Mouse (Mus musculus) naive thymus-derived CD4-positive, alpha-beta T cell, adult 5 months (primary cell): ENCODE measurements around the gene Fam219b. TPM values are rescaled to one million over a fixed set of nuclear protein-coding genes. Genes with fewer than 3 reads are reported as not detected.

Source experiments
- polyA plus RNA-seq: library from polyadenylated mRNA; unstranded; fragments of 100-300 nt; shearing (Covaris generic); gene quantifications from one replicate; pipeline ENCODE4 v1.2.1, GENCODE M21; 2017

Fam219b gene
- polyA plus RNA-seq, result 15.4 TPM

DNA sequence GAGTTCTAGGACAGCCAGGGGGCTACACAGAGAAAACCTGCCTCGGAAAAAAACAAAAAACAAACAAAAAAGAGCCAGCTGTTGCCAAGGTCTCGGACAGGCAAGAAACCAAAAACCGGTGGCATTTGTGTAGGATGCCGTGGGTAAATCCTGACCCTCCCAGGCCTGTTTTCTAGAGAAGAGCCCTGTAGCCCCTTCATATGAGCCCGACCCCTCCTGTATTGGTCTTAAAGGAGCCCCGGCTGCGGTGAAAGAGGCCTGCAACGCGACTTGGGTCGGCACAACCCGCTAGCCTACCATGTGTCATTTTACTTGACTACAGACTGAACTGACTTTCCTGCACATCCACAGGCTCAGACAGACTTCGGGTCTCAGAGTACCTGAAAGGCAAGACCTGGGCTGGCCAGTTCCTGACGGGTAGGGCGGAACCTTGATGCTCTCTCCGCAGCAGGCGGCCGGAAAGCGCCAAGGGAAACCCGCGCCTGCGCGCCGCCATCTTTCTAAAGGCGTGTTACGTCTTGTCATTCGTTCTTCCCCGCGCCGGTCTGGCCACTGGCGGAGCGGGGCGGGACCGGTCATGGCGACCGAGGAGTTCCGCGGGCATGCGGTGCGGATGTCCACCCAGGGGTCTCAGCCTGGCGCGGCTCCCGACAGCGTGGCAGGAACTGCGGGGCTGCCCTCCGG, at the start of gene Fam219b:
Gene Fam219b, plus strand, starts transcription at position 485 of the 684 bp plus-strand sequence.

DNA sequence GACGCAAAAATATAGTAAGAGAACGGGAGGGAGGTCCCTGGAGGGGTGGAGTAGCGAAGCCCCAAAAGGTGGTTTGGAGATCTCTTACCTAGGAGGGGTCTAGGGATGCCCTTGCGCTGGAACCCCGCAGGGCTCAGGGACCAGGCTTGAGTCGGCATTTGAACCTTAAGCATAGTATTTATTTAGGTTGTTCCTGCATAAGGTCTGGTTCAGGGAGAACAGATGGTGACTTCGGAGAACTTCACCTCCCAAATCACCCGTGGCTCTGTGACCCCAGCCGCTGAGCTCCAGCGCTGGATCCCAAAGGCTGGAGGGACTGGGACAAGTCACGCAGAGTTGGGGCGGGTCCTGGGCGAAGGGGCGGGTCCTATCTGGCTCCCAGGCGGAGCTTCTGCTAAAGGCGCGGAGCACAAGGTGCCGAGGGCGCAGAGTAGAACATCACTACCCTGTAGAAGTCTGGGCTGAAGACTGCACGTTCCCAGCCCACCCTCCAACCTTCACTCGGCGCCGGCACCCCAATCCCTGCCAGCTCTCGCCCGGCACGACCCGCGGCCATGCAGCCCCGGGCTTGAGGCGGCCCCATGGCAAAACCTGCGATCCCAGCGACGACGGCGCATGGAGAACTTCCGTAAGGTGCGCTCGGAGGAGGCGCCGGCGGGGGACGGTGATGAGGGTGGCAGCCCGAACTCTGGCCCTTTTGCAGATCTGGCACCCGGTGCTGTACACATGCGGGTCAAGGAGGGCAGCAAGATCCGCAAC, 33.5 kb upstream of the Fam219b start, which contains the start of gene Rpp25:
Gene Rpp25, plus strand, starts transcription at position 405 of the 759 bp plus-strand sequence.

DNA sequence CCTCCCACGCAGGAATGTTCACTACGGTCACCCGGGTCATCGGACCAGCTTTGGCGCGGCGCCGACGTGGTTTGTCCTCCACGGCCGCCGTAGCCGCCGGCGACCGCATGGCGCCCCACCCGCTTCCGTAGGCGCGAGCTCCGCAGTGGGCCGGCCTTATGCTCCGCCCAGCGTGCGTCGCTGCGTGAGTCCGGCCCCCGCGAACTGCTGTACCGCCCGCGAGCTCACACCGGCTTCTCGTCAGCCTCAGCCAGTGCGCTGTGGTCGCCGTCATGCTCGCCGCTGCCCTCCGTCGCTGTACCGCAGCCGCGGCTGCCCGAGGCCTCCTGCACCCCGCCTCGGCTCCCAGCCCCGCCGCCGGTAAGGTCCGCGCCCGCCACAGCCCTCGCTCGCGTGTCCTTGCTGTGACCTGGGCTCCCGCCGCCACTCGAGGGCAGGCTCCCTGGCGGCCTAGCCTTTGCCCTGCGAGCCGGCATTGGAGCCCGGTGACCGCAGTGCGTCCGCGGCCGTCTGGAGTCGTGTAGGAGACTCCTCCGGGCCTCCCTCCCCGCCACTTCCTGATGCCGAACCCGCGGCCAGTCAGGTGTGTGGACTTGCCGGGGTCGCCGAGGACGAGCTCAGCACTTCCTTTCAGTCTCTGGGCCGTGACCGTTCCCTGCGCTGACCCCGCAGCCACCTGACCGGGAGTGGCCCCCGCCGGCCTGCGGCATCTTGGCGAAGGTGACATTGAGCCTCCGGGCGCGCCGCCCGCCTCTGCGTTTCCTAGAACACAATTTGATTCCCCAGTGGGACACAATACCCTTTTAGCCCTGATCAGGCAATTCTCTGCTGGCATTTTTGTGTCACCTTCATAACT, 16.0 kb upstream of the Fam219b start, which contains the start of gene Cox5a:
Gene Cox5a, plus strand, starts transcription at position 219 of the 856 bp plus-strand sequence.

DNA sequence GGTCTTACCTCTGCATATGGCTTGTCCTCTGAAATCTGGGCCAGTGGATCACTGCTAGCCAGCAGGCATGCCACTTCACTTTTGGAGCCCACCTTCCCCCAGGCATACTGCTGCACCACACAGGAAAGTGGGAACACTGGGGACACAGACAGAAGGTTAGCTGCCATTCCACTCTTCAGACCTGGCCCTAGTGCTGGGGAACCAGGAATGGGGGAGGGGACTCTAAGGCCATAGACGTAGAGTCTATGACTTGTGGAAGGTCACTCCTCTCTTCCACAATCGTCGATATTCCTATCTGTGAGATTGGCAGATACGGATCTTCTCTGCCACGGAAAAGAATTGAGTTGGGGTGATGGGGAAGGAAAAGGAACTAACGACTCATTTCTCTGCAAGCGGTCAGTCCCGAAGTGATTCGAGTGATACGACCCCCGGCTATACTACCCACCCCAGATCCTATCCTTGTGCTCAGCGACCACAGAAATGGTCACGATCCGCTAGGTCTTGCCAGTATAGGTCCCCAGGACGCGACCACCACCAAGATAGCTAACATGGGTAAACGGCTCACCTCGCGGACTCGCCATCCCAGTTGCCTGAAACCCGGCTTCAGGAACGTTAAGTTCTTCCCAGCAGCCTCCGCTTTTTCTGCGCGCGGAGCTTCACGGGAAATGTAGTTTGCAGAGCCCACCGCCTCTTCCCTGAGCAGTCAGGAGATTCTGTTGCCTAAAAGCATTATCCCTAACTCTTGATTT, 15.0 kb downstream of the Fam219b start, which contains the start of gene Mpi:
Gene Mpi, minus strand, starts transcription at position 625 of the 749 bp plus-strand sequence.

DNA sequence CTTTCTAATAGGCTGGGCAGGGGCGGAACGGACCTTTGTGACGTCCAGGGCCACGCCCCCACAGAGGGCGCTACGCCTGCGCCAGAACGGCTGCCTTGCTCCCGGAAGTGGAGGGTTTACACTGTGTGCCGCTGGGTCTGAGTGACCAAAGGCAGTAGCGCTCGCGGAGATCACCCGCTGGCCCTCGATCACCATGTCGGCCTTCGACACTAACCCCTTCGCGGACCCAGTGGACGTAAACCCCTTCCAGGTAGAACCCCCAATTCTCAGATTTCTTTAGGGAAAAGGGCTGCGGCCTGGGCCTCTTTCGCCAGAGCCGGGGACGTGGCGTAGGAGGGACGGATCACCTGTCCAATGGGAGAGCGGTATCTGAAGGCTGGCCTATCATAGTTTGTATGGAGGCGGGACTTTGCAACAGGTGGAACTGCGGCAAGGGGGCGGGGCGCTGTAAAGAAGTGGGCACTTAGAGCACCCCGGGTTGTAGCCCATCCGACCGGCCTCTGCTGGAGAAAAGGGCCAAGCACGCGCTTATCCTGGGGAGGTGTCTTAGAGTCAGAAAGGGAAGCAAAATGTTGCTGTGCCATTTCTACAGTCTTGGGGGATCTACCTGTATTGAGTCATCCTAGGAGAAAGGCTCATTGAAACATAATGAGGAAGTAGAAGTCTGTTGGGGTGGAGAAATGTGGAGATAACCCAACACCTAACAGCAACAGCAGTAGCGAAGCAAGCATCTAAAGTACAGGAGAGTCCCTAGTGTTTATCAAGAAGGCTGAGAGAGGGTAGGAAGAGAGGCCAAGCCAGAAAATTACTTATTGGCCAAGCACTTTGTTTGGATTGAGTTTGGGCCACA, 23.8 kb downstream of the Fam219b start, which contains the start of gene Scamp2:
Gene Scamp2, plus strand, starts transcription at position 83 of the 850 bp plus-strand sequence.

DNA sequence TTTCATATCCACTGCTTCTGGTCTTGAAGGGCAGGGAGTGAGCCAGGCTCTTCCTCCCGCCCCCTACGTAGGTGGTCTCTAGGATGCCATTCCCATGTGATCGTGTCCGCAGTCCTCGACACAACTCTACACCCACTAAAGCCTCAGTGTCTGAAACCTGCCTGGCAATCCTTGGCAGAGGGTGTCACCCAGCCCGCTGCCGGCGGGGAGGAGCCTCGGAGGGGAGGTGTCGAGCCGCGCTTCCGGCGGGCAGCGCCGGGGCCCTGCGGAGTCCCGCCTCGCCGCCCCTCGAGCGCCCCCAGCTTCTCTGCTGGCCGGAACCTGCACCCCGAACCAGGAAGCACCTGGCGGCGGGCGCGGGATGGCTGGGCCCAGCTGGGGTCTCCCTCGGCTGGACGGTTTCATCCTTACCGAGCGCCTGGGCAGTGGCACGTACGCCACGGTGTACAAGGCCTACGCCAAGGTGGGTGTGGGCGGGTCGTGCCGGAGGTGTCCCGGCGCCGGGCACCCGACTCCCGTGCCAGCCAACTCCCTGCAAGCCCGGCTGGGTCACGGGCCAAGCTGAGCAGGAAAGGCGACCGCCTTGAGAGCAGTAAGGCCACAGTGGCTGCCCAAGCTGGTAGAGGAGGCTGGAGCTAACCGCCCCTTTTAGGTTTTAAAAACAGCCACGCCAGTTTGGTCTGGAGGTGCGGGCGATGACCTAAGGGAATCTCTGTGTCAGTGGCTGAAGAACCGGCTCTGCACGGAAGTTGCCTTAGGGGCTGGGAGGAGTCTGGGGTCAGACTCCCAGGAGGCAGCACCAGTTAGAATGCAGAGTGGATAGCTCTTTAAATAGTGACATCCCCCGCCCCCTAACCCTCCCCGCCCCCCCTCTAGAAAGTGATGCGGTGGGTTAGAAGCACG, 52.1 kb downstream of the Fam219b start, which contains the start of gene Ulk3:
Gene Ulk3, plus strand, starts transcription at position 229 of the 903 bp plus-strand sequence.

Other genes starting within 250 kb of the Fam219b start
- 155 TPM for gene Ppcdc, start 97.4 kb upstream of the Fam219b start, polyA plus RNA-seq
- gene Scamp5, start 69.5 kb upstream of the Fam219b start, polyA plus RNA-seq, result 0.10 TPM
- not detected for gene Rpp25, start 33.5 kb upstream of the Fam219b start, polyA plus RNA-seq
- 213 TPM for gene Cox5a, start 16.3 kb upstream of the Fam219b start, polyA plus RNA-seq
- gene Mpi, start 15.2 kb downstream of the Fam219b start, polyA plus RNA-seq, result 11.9 TPM
- 71.5 TPM for gene Scamp2, start 23.4 kb downstream of the Fam219b start, polyA plus RNA-seq
- 69.7 TPM for gene Ulk3, start 51.9 kb downstream of the Fam219b start, polyA plus RNA-seq
- not detected for gene Cplx3, start 68.8 kb downstream of the Fam219b start, polyA plus RNA-seq
- gene Lman1l, start 83.2 kb downstream of the Fam219b start, polyA plus RNA-seq, result not detected
- 85.6 TPM for gene Csk, start 116.1 kb downstream of the Fam219b start, polyA plus RNA-seq
- not detected for gene Cyp1a2, start 146.2 kb downstream of the Fam219b start, polyA plus RNA-seq
- not detected for gene Cyp1a1, start 150.4 kb downstream of the Fam219b start, polyA plus RNA-seq
- 34.0 TPM for gene Edc3, start 171.0 kb downstream of the Fam219b start, polyA plus RNA-seq
- 255 TPM for gene Clk3, start 228.3 kb downstream of the Fam219b start, polyA plus RNA-seq